Mouse (Mus musculus): ENCODE data around the gene Aup1. TPM values are rescaled to one million over a fixed set of nuclear protein-coding genes. Genes with fewer than 3 reads are reported as not detected.

Aup1 gene
- polyA plus RNA-seq, 1 experiment, result 582 TPM

- H3K27me3 ChIP-seq (ENCODE audit: control insufficient read depth, insufficient read depth, low read length), result no peaks in the 10 kb centered on the region
- 78% methylated on average over 8 of the region's 8 CpGs for WGBS
- peaks cover 13% of the 10 kb centered on the region for H3K36me3 ChIP-seq (ENCODE audit: control insufficient read depth, insufficient read depth, low read length)
- no peak for DNase-seq (ENCODE audit: low read depth in 1 of 2, low spot score in 2 of 2)
- H3K4me3 ChIP-seq (ENCODE audit: extremely low read depth, insufficient read depth, insufficient read length), result no peak overlapping the region
- TF ChIP-seq CTCF (IDR thresholded peaks at IDR 0.05; ENCODE audit: extremely low read depth, insufficient read depth, insufficient read length, insufficient replicate concordance) (no peak), POLR2A (IDR thresholded peaks at IDR 0.05; ENCODE audit: low read depth, low read length) (no peak)
- peaks cover 5% of the 10 kb centered on the region; the same call in 1 of the 2 replicates for H3K4me1 ChIP-seq (ENCODE audit: control insufficient read depth, insufficient read depth, insufficient read length)
- H3K27ac ChIP-seq (ENCODE audit: insufficient read depth, low read length), result no peak overlapping the region
These were observed 27.0 kb upstream of the Aup1 start for GRCm38 (mm10) chr6:83027293-83027692.

GRCm38 (mm10) chr6:83027706-83028105 lies 26.6 kb upstream of the Aup1 start:
- peaks cover 13% of the 10 kb centered on the region for H3K36me3 ChIP-seq (ENCODE audit: control insufficient read depth, insufficient read depth, low read length)
- no peak overlapping the region for H3K4me3 ChIP-seq (ENCODE audit: extremely low read depth, insufficient read depth, insufficient read length)
- H3K27me3 ChIP-seq (ENCODE audit: control insufficient read depth, insufficient read depth, low read length), result no peaks in the 10 kb centered on the region
- WGBS, result 28% methylated on average over 8 of the region's 9 CpGs
- no peak for DNase-seq (ENCODE audit: low read depth in 1 of 2, low spot score in 2 of 2)
- no peak overlapping the region for H3K27ac ChIP-seq (ENCODE audit: insufficient read depth, low read length)
- no peak for TF ChIP-seq POLR2A (IDR thresholded peaks at IDR 0.05; ENCODE audit: low read depth, low read length)
- TF ChIP-seq CTCF (IDR thresholded peaks at IDR 0.05; ENCODE audit: extremely low read depth, insufficient read depth, insufficient read length, insufficient replicate concordance), result no peak
- peaks cover 5% of the 10 kb centered on the region; the same call in 1 of the 2 replicates for H3K4me1 ChIP-seq (ENCODE audit: control insufficient read depth, insufficient read depth, insufficient read length)

DNA sequence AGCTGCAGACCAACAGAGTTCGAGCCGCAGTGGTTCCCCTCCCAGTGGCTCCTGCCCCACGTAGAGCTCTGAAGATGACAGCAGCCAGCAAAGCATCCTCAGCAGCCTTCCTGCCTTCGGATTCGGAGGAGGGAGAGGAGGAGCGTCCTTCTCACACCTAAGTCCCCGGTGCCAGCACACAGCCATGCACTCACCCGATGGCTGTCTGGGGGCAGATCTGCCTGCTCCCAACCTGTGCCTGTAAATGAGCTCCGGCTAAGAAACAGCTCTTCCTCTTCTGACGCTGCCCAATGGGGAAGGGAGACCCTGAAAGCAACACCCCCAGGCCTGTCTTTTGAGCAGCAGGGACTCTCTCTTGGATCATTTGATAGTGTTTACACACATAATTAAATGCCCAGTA lies 24.5 kb upstream of the Aup1 start:
- no peak overlapping the region for H3K27ac ChIP-seq (ENCODE audit: insufficient read depth, low read length)
- peaks cover 5% of the 10 kb centered on the region; the same call in 1 of the 2 replicates for H3K4me1 ChIP-seq (ENCODE audit: control insufficient read depth, insufficient read depth, insufficient read length)
- WGBS, result 87% methylated on average over 10 of the region's 10 CpGs
- no peak for DNase-seq (ENCODE audit: low read depth in 1 of 2, low spot score in 2 of 2)
- H3K27me3 ChIP-seq (ENCODE audit: control insufficient read depth, insufficient read depth, low read length), result no peaks in the 10 kb centered on the region
- TF ChIP-seq POLR2A (IDR thresholded peaks at IDR 0.05; ENCODE audit: low read depth, low read length), result no peak
- TF ChIP-seq CTCF (IDR thresholded peaks at IDR 0.05; ENCODE audit: extremely low read depth, insufficient read depth, insufficient read length, insufficient replicate concordance), result no peak
- peaks cover 13% of the 10 kb centered on the region for H3K36me3 ChIP-seq (ENCODE audit: control insufficient read depth, insufficient read depth, low read length)
- H3K4me3 ChIP-seq (ENCODE audit: extremely low read depth, insufficient read depth, insufficient read length), result no peak overlapping the region

DNA sequence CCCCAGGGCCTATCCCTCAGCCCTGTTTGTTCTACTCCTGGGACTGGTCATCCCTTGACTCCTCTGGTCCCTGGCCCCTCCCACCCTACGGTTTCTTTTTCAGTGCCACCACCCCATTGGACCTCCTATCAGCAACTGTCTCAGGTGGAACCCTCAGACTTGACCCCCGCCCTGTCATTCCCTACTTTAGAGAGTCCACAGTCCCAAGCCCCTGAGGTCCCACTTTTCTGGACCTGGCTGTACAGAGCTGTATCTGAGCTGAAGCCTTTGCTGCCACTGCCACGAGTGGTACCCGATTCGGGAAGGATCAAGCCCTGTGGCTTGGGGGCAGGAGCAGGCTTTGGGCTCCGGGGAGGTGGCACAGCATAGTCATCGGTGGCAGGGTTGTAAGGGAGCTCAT lies 23.2 kb upstream of the Aup1 start:
- no peaks in the 10 kb centered on the region for H3K27me3 ChIP-seq (ENCODE audit: control insufficient read depth, insufficient read depth, low read length)
- peaks cover 5% of the 10 kb centered on the region; the same call in 1 of the 2 replicates for H3K4me1 ChIP-seq (ENCODE audit: control insufficient read depth, insufficient read depth, insufficient read length)
- WGBS, result 92% methylated on average over 7 of the region's 7 CpGs
- peaks cover 13% of the 10 kb centered on the region for H3K36me3 ChIP-seq (ENCODE audit: control insufficient read depth, insufficient read depth, low read length)
- no peak overlapping the region for H3K4me3 ChIP-seq (ENCODE audit: extremely low read depth, insufficient read depth, insufficient read length)
- no peak overlapping the region for H3K27ac ChIP-seq (ENCODE audit: insufficient read depth, low read length)
- DNase-seq (ENCODE audit: low read depth in 1 of 2, low spot score in 2 of 2), result no peak
- TF ChIP-seq CTCF (IDR thresholded peaks at IDR 0.05; ENCODE audit: extremely low read depth, insufficient read depth, insufficient read length, insufficient replicate concordance) (no peak), POLR2A (IDR thresholded peaks at IDR 0.05; ENCODE audit: low read depth, low read length) (no peak)

DNA sequence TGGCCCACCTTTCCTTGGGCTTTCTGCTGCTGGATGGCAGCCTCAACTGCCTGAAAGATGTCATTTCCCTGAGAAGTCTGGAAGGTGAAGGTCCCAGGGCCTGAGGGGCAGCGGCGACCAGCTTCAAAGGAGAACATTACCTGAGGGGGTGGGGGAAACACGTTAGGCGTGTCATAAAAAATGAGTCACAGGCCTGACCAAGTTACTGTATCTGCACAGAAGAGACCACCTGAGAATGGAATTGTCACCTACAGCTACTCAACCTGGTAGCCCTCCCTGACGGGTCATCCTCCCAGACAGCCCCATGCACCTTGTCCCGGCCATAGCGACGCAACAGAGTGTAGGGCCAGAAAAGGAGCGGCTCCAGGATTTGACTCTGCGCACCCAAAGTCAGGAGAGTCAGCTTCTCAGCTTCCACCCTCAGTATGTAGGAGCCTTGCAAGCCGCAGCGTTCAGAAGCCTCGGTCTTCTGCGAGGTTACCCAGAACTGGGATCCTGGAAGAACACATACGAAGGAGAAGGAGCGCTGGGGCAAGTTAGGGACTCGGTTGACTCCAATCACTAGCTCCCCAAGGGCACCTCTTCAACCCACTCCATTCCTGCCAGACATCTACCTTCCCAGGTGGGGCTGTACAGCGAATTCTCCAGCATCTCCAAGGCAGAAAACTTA lies 22.3 kb upstream of the Aup1 start:
- H3K4me3 ChIP-seq (ENCODE audit: extremely low read depth, insufficient read depth, insufficient read length), result peak overlapping the region; percentile 96
- no peak for TF ChIP-seq POLR2A (IDR thresholded peaks at IDR 0.05; ENCODE audit: low read depth, low read length)
- no peak for TF ChIP-seq CTCF (IDR thresholded peaks at IDR 0.05; ENCODE audit: extremely low read depth, insufficient read depth, insufficient read length, insufficient replicate concordance)
- H3K27me3 ChIP-seq (ENCODE audit: control insufficient read depth, insufficient read depth, low read length), result no peaks in the 10 kb centered on the region
- WGBS, result 83% methylated on average over 18 of the region's 18 CpGs
- peaks cover 5% of the 10 kb centered on the region; the same call in 1 of the 2 replicates for H3K4me1 ChIP-seq (ENCODE audit: control insufficient read depth, insufficient read depth, insufficient read length)
- DNase-seq (ENCODE audit: low read depth in 1 of 2, low spot score in 2 of 2), result no peak
- peaks cover 13% of the 10 kb centered on the region for H3K36me3 ChIP-seq (ENCODE audit: control insufficient read depth, insufficient read depth, low read length)
- H3K27ac ChIP-seq (ENCODE audit: insufficient read depth, low read length), result no peak overlapping the region

- peak overlapping the region; percentile 83 for H3K27ac ChIP-seq (ENCODE audit: insufficient read depth, low read length)
- DNase-seq (ENCODE audit: low read depth in 1 of 2, low spot score in 2 of 2), result peak in 1 of 2 experiments; percentile 54
- peaks cover 4% of the 10 kb centered on the region; the same call in 1 of the 2 replicates for H3K4me1 ChIP-seq (ENCODE audit: control insufficient read depth, insufficient read depth, insufficient read length)
- peaks cover 13% of the 10 kb centered on the region for H3K36me3 ChIP-seq (ENCODE audit: control insufficient read depth, insufficient read depth, low read length)
- H3K27me3 ChIP-seq (ENCODE audit: control insufficient read depth, insufficient read depth, low read length), result no peaks in the 10 kb centered on the region
- peak overlapping the region; percentile 96 for H3K4me3 ChIP-seq (ENCODE audit: extremely low read depth, insufficient read depth, insufficient read length)
- TF ChIP-seq CTCF (IDR thresholded peaks at IDR 0.05; ENCODE audit: extremely low read depth, insufficient read depth, insufficient read length, insufficient replicate concordance), result peak; percentile 3; the same call in 1 of the 2 replicates
- no peak for TF ChIP-seq POLR2A (IDR thresholded peaks at IDR 0.05; ENCODE audit: low read depth, low read length)
- under 1% methylated on average over 31 of the region's 31 CpGs for whole genome bisulfite sequencing
These were observed 21.5 kb upstream of the Aup1 start for GRCm38 (mm10) chr6:83032769-83033191.
